Mouse (Mus musculus) MEL (cell line): ENCODE data around the gene Pik3r3.

ENCODE experiments used
- CHD1 ChIP-seq: IDR thresholded peaks from 2 replicates; pipeline ENCODE4 v1.6.1; 2012; ENCODE audit warnings: low read depth, mild to moderate bottlenecking, inconsistent platforms, low read length, improper control_type of control experiment
- CTCF ChIP-seq, 3 experiments: IDR thresholded peaks in 2 of 3; conservative IDR thresholded peaks in 1 of 3; 2 replicates each; pipeline ENCODE4 v1.5.1; 2011 to 2012; ENCODE audit warnings: low read length in 3 of 3, low read depth in 2 of 3, mild to moderate bottlenecking in 2 of 3, improper control_type of control experiment in 1 of 3, inconsistent platforms in 1 of 3, mixed read lengths in 1 of 3, moderate library complexity in 1 of 3; ENCODE audit not compliant: control insufficient read depth in 1 of 3, insufficient read depth in 1 of 3, poor library complexity in 1 of 3, severe bottlenecking in 1 of 3
- RAD21 ChIP-seq: IDR thresholded peaks from 2 replicates; pipeline ENCODE4 v1.6.1; 2011; ENCODE audit warnings: mild to moderate bottlenecking, low read depth, low read length, improper control_type of control experiment
- UBTF ChIP-seq: IDR thresholded peaks from 2 replicates; pipeline ENCODE4 v1.6.1; 2012; ENCODE audit warnings: low read depth, mild to moderate bottlenecking, inconsistent platforms, low read length, improper control_type of control experiment, moderate library complexity, borderline replicate concordance; ENCODE audit not compliant: insufficient read depth

DNA sequence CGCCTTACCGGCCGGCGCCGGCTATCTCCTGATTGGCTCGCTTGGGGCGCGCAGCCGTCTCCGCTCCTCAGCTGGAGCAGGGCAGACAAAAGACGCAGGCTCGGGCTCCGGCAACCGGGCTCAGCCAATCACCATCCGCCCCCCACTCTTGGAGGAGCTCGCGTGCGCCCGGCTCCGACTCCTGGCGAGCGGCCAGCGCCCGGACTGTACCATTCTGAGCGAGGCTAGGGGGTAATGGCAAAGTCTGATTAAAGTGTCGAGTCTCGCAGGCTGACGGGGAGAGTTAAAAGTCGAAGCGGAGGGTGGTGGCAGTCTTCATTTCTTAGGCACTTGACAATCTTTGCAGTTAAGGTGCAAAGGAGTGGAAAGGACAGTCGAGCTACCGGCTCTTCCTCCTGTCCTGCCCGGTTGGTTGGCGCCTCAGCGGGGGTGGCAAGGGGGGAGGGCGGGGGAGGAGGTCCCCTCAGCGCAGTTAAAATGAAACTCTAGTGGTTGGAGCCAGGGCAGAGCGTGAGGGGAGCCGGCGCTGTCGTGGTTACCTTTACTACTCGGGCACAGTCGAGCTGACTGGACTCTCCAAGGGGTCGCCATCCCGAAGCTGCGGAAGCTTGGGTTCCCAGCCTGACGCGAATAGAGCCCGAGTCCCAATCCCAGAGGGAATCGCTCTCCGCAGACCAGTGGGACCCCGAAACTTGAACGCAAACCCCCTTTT, at the start of gene Pik3r3:
- TF ChIP-seq UBTF: no peak
- peak; percentile 100 for TF ChIP-seq CHD1
- TF ChIP-seq RAD21: no peak
- TF ChIP-seq CTCF (IDR thresholded peaks at IDR 0.05 in 2 of 3, conservative IDR thresholded peaks at IDR 0.05 in 1 of 3; ENCODE audit: control insufficient read depth in 1 of 3, insufficient read depth in 1 of 3, low read depth in 2 of 3, low read length in 3 of 3, poor library complexity in 1 of 3, severe bottlenecking in 1 of 3): 0 out of 6 replicates have a peak, but pooled peaks of 1 of the 3 experiments have one; percentile 7
